Mouse (Mus musculus): ENCODE measurements at regions not wholly inside any gene's neighbourhood (a gene's known extent, or its start where the extent isn't known, plus 50 kb on each side); places are given as distances from the start of the nearest gene placed in this dataset.
A peak's percentile ranks its signal among the peaks of the same experiment; 100 is the strongest.

GRCm38 (mm10) chr1:42025781-42026180 lies 669.8 kb upstream of the Pou3f3 start:
- Histone ChIP-seq H3K9me3 (replicated peaks; ENCODE audit: control insufficient read depth, insufficient read depth, low read length, poor library complexity, severe bottlenecking) (no peaks in the 10 kb centered on the region), H3K4me1 (ENCODE audit: control insufficient read depth, insufficient read depth, low read length) (no peaks in the 10 kb centered on the region), H3K27ac (ENCODE audit: insufficient read depth, low read length) (no peak overlapping the region), H3K27me3 (ENCODE audit: control insufficient read depth, insufficient read depth, low read length, poor library complexity, severe bottlenecking) (no peaks in the 10 kb centered on the region), H3K9ac (ENCODE audit: low read depth, poor library complexity, severe bottlenecking) (no peak overlapping the region), H3K36me3 (ENCODE audit: control insufficient read depth, insufficient read depth, low read length, poor library complexity, severe bottlenecking) (no peaks in the 10 kb centered on the region), H3K4me3 (ENCODE audit: low read depth, low read length) (no peak overlapping the region)
- TF ChIP-seq POLR2A (IDR thresholded peaks at IDR 0.05; ENCODE audit: insufficient read depth, low read length) (no peak), CTCF (IDR thresholded peaks at IDR 0.05; ENCODE audit: low read depth, low read length) (no peak), EP300 (IDR thresholded peaks at IDR 0.05; ENCODE audit: insufficient read depth, low read depth, low read length) (no peak)

- Histone ChIP-seq H3K4me3 (ENCODE audit: low read depth, low read length) (no peak overlapping the region), H3K9ac (ENCODE audit: low read depth, poor library complexity, severe bottlenecking) (no peak overlapping the region), H3K27ac (ENCODE audit: insufficient read depth, low read length) (no peak overlapping the region), H3K9me3 (replicated peaks; ENCODE audit: control insufficient read depth, insufficient read depth, low read length, poor library complexity, severe bottlenecking) (no peaks in the 10 kb centered on the region), H3K36me3 (ENCODE audit: control insufficient read depth, insufficient read depth, low read length, poor library complexity, severe bottlenecking) (no peaks in the 10 kb centered on the region), H3K27me3 (ENCODE audit: control insufficient read depth, insufficient read depth, low read length, poor library complexity, severe bottlenecking) (no peaks in the 10 kb centered on the region), H3K4me1 (ENCODE audit: control insufficient read depth, insufficient read depth, low read length) (no peaks in the 10 kb centered on the region)
- TF ChIP-seq EP300 (IDR thresholded peaks at IDR 0.05; ENCODE audit: insufficient read depth, low read depth, low read length) (no peak), CTCF (IDR thresholded peaks at IDR 0.05; ENCODE audit: low read depth, low read length) (no peak), POLR2A (IDR thresholded peaks at IDR 0.05; ENCODE audit: insufficient read depth, low read length) (no peak)
Measured at GRCm38 (mm10) chr1:42026423-42026822, 669.1 kb upstream of the Pou3f3 start.

GRCm38 (mm10) chr1:42033786-42034185 lies 661.8 kb upstream of the Pou3f3 start:
- no peak overlapping the region for H3K27ac ChIP-seq (ENCODE audit: insufficient read depth, low read length)
- no peak overlapping the region for H3K4me3 ChIP-seq (ENCODE audit: low read depth, low read length)
- no peak overlapping the region for H3K9ac ChIP-seq (ENCODE audit: low read depth, poor library complexity, severe bottlenecking)
- H3K27me3 ChIP-seq (ENCODE audit: control insufficient read depth, insufficient read depth, low read length, poor library complexity, severe bottlenecking), result no peaks in the 10 kb centered on the region
- no peak for TF ChIP-seq POLR2A (IDR thresholded peaks at IDR 0.05; ENCODE audit: insufficient read depth, low read length)
- TF ChIP-seq EP300 (IDR thresholded peaks at IDR 0.05; ENCODE audit: insufficient read depth, low read depth, low read length), result no peak
- no peak for TF ChIP-seq CTCF (IDR thresholded peaks at IDR 0.05; ENCODE audit: low read depth, low read length)
- H3K36me3 ChIP-seq (ENCODE audit: control insufficient read depth, insufficient read depth, low read length, poor library complexity, severe bottlenecking), result no peaks in the 10 kb centered on the region
- no peaks in the 10 kb centered on the region for H3K4me1 ChIP-seq (ENCODE audit: control insufficient read depth, insufficient read depth, low read length)
- H3K9me3 ChIP-seq (replicated peaks; ENCODE audit: control insufficient read depth, insufficient read depth, low read length, poor library complexity, severe bottlenecking), result peaks cover 4% of the 10 kb centered on the region; the same call in 1 of the 2 replicates

GRCm38 (mm10) chr1:42035371-42035770 lies 660.2 kb upstream of the Pou3f3 start:
- no peak overlapping the region for H3K4me3 ChIP-seq (ENCODE audit: low read depth, low read length)
- H3K9me3 ChIP-seq (replicated peaks; ENCODE audit: control insufficient read depth, insufficient read depth, low read length, poor library complexity, severe bottlenecking), result peaks cover 4% of the 10 kb centered on the region; the same call in 1 of the 2 replicates
- no peak overlapping the region for H3K27ac ChIP-seq (ENCODE audit: insufficient read depth, low read length)
- no peaks in the 10 kb centered on the region for H3K4me1 ChIP-seq (ENCODE audit: control insufficient read depth, insufficient read depth, low read length)
- no peak overlapping the region for H3K9ac ChIP-seq (ENCODE audit: low read depth, poor library complexity, severe bottlenecking)
- H3K27me3 ChIP-seq (ENCODE audit: control insufficient read depth, insufficient read depth, low read length, poor library complexity, severe bottlenecking), result no peaks in the 10 kb centered on the region
- TF ChIP-seq EP300 (IDR thresholded peaks at IDR 0.05; ENCODE audit: insufficient read depth, low read depth, low read length) (no peak), POLR2A (IDR thresholded peaks at IDR 0.05; ENCODE audit: insufficient read depth, low read length) (no peak), CTCF (IDR thresholded peaks at IDR 0.05; ENCODE audit: low read depth, low read length) (no peak)
- no peaks in the 10 kb centered on the region for H3K36me3 ChIP-seq (ENCODE audit: control insufficient read depth, insufficient read depth, low read length, poor library complexity, severe bottlenecking)

GRCm38 (mm10) chr1:42041544-42041943 lies 654.0 kb upstream of the Pou3f3 start:
- Histone ChIP-seq H3K9me3 (replicated peaks; ENCODE audit: control insufficient read depth, insufficient read depth, low read length, poor library complexity, severe bottlenecking) (peaks cover 4% of the 10 kb centered on the region; the same call in 1 of the 2 replicates), H3K4me3 (ENCODE audit: low read depth, low read length) (no peak overlapping the region), H3K27ac (ENCODE audit: insufficient read depth, low read length) (no peak overlapping the region), H3K4me1 (ENCODE audit: control insufficient read depth, insufficient read depth, low read length) (no peaks in the 10 kb centered on the region), H3K36me3 (ENCODE audit: control insufficient read depth, insufficient read depth, low read length, poor library complexity, severe bottlenecking) (no peaks in the 10 kb centered on the region), H3K27me3 (ENCODE audit: control insufficient read depth, insufficient read depth, low read length, poor library complexity, severe bottlenecking) (no peaks in the 10 kb centered on the region), H3K9ac (ENCODE audit: low read depth, poor library complexity, severe bottlenecking) (no peak overlapping the region)
- TF ChIP-seq EP300 (IDR thresholded peaks at IDR 0.05; ENCODE audit: insufficient read depth, low read depth, low read length), result no peak
- no peak for TF ChIP-seq POLR2A (IDR thresholded peaks at IDR 0.05; ENCODE audit: insufficient read depth, low read length)
- no peak for TF ChIP-seq CTCF (IDR thresholded peaks at IDR 0.05; ENCODE audit: low read depth, low read length)

- no peak overlapping the region for H3K9ac ChIP-seq (ENCODE audit: low read depth, poor library complexity, severe bottlenecking)
- TF ChIP-seq EP300 (IDR thresholded peaks at IDR 0.05; ENCODE audit: insufficient read depth, low read depth, low read length) (no peak), CTCF (IDR thresholded peaks at IDR 0.05; ENCODE audit: low read depth, low read length) (no peak), POLR2A (IDR thresholded peaks at IDR 0.05; ENCODE audit: insufficient read depth, low read length) (no peak)
- no peaks in the 10 kb centered on the region for H3K4me1 ChIP-seq (ENCODE audit: control insufficient read depth, insufficient read depth, low read length)
Measured at GRCm38 (mm10) chr1:42058494-42058893, 637.1 kb upstream of the Pou3f3 start.

More at GRCm38 (mm10) chr1:42058494-42058893, 637.1 kb upstream of the Pou3f3 start:
- H3K9me3 ChIP-seq (replicated peaks; ENCODE audit: control insufficient read depth, insufficient read depth, low read length, poor library complexity, severe bottlenecking), result no peaks in the 10 kb centered on the region; the same call in 1 of the 2 replicates
- H3K36me3 ChIP-seq (ENCODE audit: control insufficient read depth, insufficient read depth, low read length, poor library complexity, severe bottlenecking), result no peaks in the 10 kb centered on the region
- H3K27ac ChIP-seq (ENCODE audit: insufficient read depth, low read length), result peak overlapping the region; percentile 37
- no peaks in the 10 kb centered on the region for H3K27me3 ChIP-seq (ENCODE audit: control insufficient read depth, insufficient read depth, low read length, poor library complexity, severe bottlenecking)
- no peak overlapping the region for H3K4me3 ChIP-seq (ENCODE audit: low read depth, low read length)

Measured in ES-Bruce4 (cell line).